Mouse (Mus musculus) limb, embryonic 14.5 days (tissue): ENCODE results near the gene Oosp3. TPM values are rescaled to one million over a fixed set of nuclear protein-coding genes. Genes with fewer than 3 reads are reported as not detected.

Experiments used
- ATAC-seq: fragments of 200-750 bp; cut with Nextera tagmentation; 2 replicates; pipeline ENCODE4 v1.8.0; 2017; ENCODE audit warnings: low read depth, moderate number of reproducible peaks, moderate TSS enrichment; ENCODE audit not compliant: low FRiP score
- DNase-seq: peaks from one replicate; pipeline ENCODE4 v3.0.0-alpha.2; 2015; ENCODE audit warnings: low spot score
- H3K27ac ChIP-seq: fragments of 300-500 bp; sonication (generic); replicated peaks from 2 replicates; pipeline ENCODE4 v1.5.1; 2014; ENCODE audit warnings: low read depth, mild to moderate bottlenecking, low read length, moderate library complexity, mixed read lengths
- H3K27me3 ChIP-seq: fragments of 300-500 bp; sonication (generic); 2 replicates; pipeline ENCODE4 v1.6.1; 2014; ENCODE audit warnings: low read length, mixed read lengths; ENCODE audit not compliant: control insufficient read depth, insufficient read depth
- H3K36me3 ChIP-seq: fragments of 300-500 bp; sonication (generic); 2 replicates; pipeline ENCODE4 v1.6.1; 2014; ENCODE audit warnings: mild to moderate bottlenecking, low read length, moderate library complexity, mixed read lengths; ENCODE audit not compliant: control insufficient read depth, insufficient read depth
- H3K4me1 ChIP-seq: fragments of 300-500 bp; sonication (generic); 2 replicates; pipeline ENCODE4 v1.6.1; 2014; ENCODE audit warnings: antibody characterized with exemption, low read length, mixed read lengths; ENCODE audit not compliant: control insufficient read depth, insufficient read depth
- H3K4me2 ChIP-seq: fragments of 300-500 bp; sonication (generic); replicated peaks from 2 replicates; pipeline ENCODE4 v1.6.1; 2014; ENCODE audit warnings: low read depth, mild to moderate bottlenecking, low read length, moderate library complexity; ENCODE audit not compliant: severe bottlenecking
- H3K4me3 ChIP-seq: fragments of 300-500 bp; sonication (generic); replicated peaks from 2 replicates; pipeline ENCODE4 v1.5.1; 2014; ENCODE audit warnings: low read length
- H3K9ac ChIP-seq: fragments of 300-500 bp; sonication (generic); 2 replicates; pipeline ENCODE4 v1.6.1; 2014; ENCODE audit warnings: mild to moderate bottlenecking, low read depth, low read length, moderate library complexity; ENCODE audit not compliant: severe bottlenecking
- H3K9me3 ChIP-seq: fragments of 300-500 bp; sonication (generic); 2 replicates; pipeline ENCODE4 v1.6.1; 2016; ENCODE audit warnings: low read length; ENCODE audit not compliant: control insufficient read depth
- POLR2A ChIP-seq: fragments of 200-500 bp; IDR thresholded peaks from 2 replicates; pipeline ENCODE4 v1.8.0; 2012; ENCODE audit warnings: inconsistent platforms, mild to moderate bottlenecking, moderate library complexity, borderline replicate concordance; ENCODE audit not compliant: insufficient read depth, insufficient read length; ENCODE audit errors: extremely low read depth
- WGBS: fragments of 180-500 bp; shearing (Covaris S2); extraction: QIAGEN DNeasy Blood & Tissue Kit; methylation state at CpG from one replicate; pipeline ENCODE4 v1.1.7; 2014; 5-methylcytosine and 5-hydroxymethylcytosine counted together
- polyA plus RNA-seq, 2 experiments: library from polyadenylated mRNA; depleted of rRNA in 1 of 2; stranded (reverse) in 1 of 2; unstranded in 1 of 2; fragments of >200 nt; fragmentation: Nextera tagmentation in 1 of 2; extraction: Ambion mirVana in 1 of 2; gene quantifications; 2 replicates each; pipeline versions ENCODE4 v1.2.1 to v1.2.3; 2012 to 2014

Gene Oosp3
- polyA plus RNA-seq, 2 experiments: not detected

DNA sequence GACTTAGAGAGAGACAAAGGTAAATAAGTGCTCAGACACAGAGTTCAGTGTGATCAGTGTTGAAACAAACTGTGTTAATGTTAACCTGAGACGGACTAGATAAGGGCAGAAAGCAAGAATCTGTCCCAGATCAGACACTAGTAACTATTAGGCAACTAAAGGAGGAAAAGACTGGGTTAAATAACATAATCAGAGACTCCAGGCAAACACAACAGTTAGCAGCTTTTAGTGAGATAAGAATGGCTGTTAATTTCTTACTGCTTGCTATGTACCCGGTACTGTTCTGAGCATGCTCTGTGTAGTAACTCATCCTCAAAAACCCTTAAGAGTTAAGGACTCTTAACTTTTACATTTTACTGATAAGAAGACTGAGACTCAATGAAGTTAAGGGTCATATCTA is 29.1 kb downstream of the Oosp3 start:
- ATAC-seq (no peak), DNase-seq (no peak)
- Histone ChIP-seq H3K4me1 (no peaks in the 10 kb centered on the region), H3K27ac (no peak overlapping the region), H3K9me3 (no peaks in the 10 kb centered on the region), H3K27me3 (no peaks in the 10 kb centered on the region), H3K4me2 (no peak overlapping the region), H3K4me3 (no peak overlapping the region), H3K36me3 (no peaks in the 10 kb centered on the region), H3K9ac (no peak overlapping the region)
- no peak for TF ChIP-seq POLR2A
- 83% methylated on average over 2 of the region's 2 CpGs for WGBS

DNA sequence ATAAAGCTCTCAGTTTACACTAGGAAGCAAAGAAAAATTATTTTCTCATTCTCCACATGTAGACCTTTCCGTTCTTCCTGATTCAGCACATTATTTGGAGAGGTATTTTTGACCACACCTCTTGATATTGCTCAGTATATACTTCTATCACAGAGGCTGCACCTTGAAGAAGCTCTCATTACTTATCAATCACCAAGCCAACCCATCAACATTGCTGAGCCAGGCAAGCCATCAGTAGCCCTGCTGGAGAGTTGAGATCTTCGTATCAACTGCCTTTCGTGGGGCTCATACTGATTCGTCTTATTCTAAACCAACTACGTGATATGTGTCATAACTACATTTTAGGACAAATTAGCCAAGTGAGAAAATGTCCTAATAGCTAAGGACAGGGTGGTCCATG is 30.4 kb downstream of the Oosp3 start:
- Histone ChIP-seq H3K9me3 (no peaks in the 10 kb centered on the region), H3K9ac (no peak overlapping the region), H3K4me1 (no peaks in the 10 kb centered on the region), H3K36me3 (no peaks in the 10 kb centered on the region), H3K4me3 (no peak overlapping the region), H3K27ac (no peak overlapping the region), H3K4me2 (no peak overlapping the region), H3K27me3 (no peaks in the 10 kb centered on the region)
- no peak for TF ChIP-seq POLR2A
- ATAC-seq: no peak
- DNase-seq: no peak
- 89% methylated on average over 5 of the region's 5 CpGs for WGBS

DNA sequence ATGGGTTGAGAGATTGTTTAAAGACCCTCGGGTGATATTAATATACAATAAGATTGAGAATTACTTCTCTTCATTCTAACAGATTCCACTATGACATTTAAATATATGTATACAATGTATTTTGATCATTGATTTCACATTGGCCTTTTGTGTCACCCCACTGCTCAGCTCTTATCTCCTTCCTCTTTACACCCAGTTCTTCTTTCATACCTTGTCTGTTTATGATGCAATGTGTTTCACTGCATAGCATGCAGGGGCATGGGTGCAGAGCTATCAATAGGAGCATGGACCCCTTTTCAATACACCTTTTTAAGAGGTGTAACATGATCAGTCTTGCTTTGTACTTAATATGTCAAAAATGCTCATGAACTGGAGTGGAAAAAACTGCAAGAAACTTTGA is 33.4 kb downstream of the Oosp3 start:
- H3K36me3 ChIP-seq: no peaks in the 10 kb centered on the region
- H3K4me3 ChIP-seq: no peak overlapping the region
- no peak overlapping the region for H3K4me2 ChIP-seq
- no peaks in the 10 kb centered on the region for H3K9me3 ChIP-seq
- DNase-seq: no peak
- H3K9ac ChIP-seq: no peak overlapping the region
- H3K4me1 ChIP-seq: no peaks in the 10 kb centered on the region
- H3K27me3 ChIP-seq: no peaks in the 10 kb centered on the region
- TF ChIP-seq POLR2A: no peak
- H3K27ac ChIP-seq: no peak overlapping the region
- ATAC-seq: no peak
- 71% methylated on average over 1 of the region's 1 CpGs for WGBS

DNA sequence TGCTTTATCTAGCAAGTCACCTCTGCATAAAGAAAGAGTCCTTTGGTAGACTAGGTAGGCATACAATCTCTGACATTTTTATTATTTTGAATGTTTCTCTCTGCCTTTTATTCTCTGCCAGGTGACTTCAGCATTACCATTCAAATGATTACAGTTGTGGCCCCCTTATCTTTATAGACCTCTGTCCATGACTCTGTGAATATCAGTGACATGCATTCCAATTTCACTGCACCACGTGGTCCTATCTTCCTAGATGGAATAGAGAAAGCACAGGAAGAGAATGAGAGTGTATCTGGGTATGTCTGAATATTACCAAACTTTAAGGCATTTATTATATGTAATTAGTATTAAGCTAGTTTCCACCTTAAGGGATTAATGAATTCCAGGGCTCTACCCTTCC is 39.6 kb downstream of the Oosp3 start:
- Histone ChIP-seq H3K27ac (no peak overlapping the region), H3K9ac (no peak overlapping the region), H3K4me3 (no peak overlapping the region), H3K9me3 (no peaks in the 10 kb centered on the region), H3K36me3 (no peaks in the 10 kb centered on the region), H3K27me3 (no peaks in the 10 kb centered on the region), H3K4me1 (no peaks in the 10 kb centered on the region), H3K4me2 (no peak overlapping the region)
- WGBS: 46% methylated on average over 1 of the region's 1 CpGs
- DNase-seq (no peak), ATAC-seq (no peak)
- TF ChIP-seq POLR2A: no peak

DNA sequence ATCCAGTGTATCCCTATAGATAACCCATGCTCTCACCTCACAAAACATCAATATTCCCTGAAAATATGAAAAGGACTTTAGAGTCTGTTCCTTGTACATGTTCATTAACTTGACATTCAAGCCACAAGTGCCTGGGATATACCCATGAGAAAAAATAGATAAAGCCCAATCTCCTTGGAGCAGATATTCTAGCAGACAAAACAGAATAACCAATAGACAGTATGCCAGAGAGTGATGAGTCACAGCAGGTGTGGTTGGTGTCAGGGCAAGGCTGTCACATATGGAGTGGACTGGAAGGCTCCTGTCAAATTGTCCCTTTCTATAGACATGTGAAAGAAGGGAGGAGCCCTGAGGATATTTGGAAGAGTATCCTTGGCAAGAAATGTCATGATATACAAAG is 48.8 kb downstream of the Oosp3 start:
- no peaks in the 10 kb centered on the region for H3K9me3 ChIP-seq
- H3K27ac ChIP-seq: no peak overlapping the region
- H3K9ac ChIP-seq: no peak overlapping the region
- no peak overlapping the region for H3K4me3 ChIP-seq
- no peaks in the 10 kb centered on the region for H3K27me3 ChIP-seq
- H3K4me2 ChIP-seq: no peak overlapping the region
- ATAC-seq (no peak), DNase-seq (no peak)
- no peak for TF ChIP-seq POLR2A
- no peaks in the 10 kb centered on the region for H3K36me3 ChIP-seq
- H3K4me1 ChIP-seq: no peaks in the 10 kb centered on the region

DNA sequence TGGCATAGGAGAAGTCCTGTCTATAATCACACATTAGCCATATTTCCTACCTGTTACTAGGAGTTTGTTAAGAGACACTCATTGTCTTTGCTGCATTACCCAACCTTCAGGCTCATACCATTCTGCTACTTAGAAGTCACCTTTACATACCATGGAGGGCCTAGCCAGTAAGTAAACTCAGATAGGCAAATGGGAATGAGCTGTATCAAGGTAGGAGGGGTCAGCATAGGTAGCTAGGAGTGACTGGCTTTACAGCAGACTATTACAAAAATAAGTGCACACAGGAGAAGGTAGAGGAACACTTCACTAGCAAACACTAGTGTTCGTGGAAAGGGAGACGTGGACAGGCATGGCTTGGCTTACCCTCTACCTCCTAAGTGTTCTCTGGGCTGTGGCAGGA is 50.4 kb downstream of the Oosp3 start, which contains the start of gene Gif:
TSS of gene Gif (plus strand) at position 257 of the 400 bp plus-strand sequence.
- H3K4me1 ChIP-seq: no peaks in the 10 kb centered on the region
- no peaks in the 10 kb centered on the region for H3K27me3 ChIP-seq
- H3K4me3 ChIP-seq: no peak within 1 kb of the TSS
- H3K9ac ChIP-seq: no peak within 1 kb of the TSS
- no peaks in the 10 kb centered on the region for H3K36me3 ChIP-seq
- no peak for TF ChIP-seq POLR2A
- ATAC-seq: no peak
- 74% methylated on average over 2 of the region's 2 CpGs for WGBS
- no peak within 1 kb of the TSS for H3K27ac ChIP-seq
- no peaks in the 10 kb centered on the region for H3K9me3 ChIP-seq
- no peak for DNase-seq
- no peak within 1 kb of the TSS for H3K4me2 ChIP-seq

Other genes with a start within 250 kb of the Oosp3 start
- 4.2 and 7.2 TPM in 2 replicates for gene Ms4a6c, start 227.7 kb upstream of the Oosp3 start, polyA plus RNA-seq (2012; rRNA removed)
- 6.8 and 9.4 TPM in 2 replicates for gene Ms4a6c, start 227.7 kb upstream of the Oosp3 start, polyA plus RNA-seq (2014; fragmentation: Nextera tagmentation; extraction: Ambion mirVana)
- 0.11 and 0.33 TPM in 2 replicates for gene Gm8369, start 211.1 kb upstream of the Oosp3 start, polyA plus RNA-seq (2012; rRNA removed)
- gene Gm8369, start 211.1 kb upstream of the Oosp3 start, polyA plus RNA-seq (2014; fragmentation: Nextera tagmentation; extraction: Ambion mirVana): not detected in 2 replicates
- 6.0 and 6.9 TPM in 2 replicates for gene Ms4a6b, start 180.5 kb upstream of the Oosp3 start, polyA plus RNA-seq (2012; rRNA removed)
- gene Ms4a6b, start 180.5 kb upstream of the Oosp3 start, polyA plus RNA-seq (2014; fragmentation: Nextera tagmentation; extraction: Ambion mirVana): 9.4 and 10.0 TPM in 2 replicates
- 0.83 and 0.97 TPM in 2 replicates for gene Ms4a4d, start 160.3 kb upstream of the Oosp3 start, polyA plus RNA-seq (2012; rRNA removed)
- gene Ms4a4d, start 160.3 kb upstream of the Oosp3 start, polyA plus RNA-seq (2014; fragmentation: Nextera tagmentation; extraction: Ambion mirVana): 2.1 and 2.2 TPM in 2 replicates
- gene Ms4a6d, start 92.2 kb upstream of the Oosp3 start, polyA plus RNA-seq (2012; rRNA removed): 5.3 and 5.4 TPM in 2 replicates
- gene Ms4a6d, start 92.2 kb upstream of the Oosp3 start, polyA plus RNA-seq (2014; fragmentation: Nextera tagmentation; extraction: Ambion mirVana): 7.4 TPM in 2 replicates
- 0.99 and 1.5 TPM in 2 replicates for gene Ms4a2, start 73.3 kb upstream of the Oosp3 start, polyA plus RNA-seq (2012; rRNA removed)
- 1.8 and 1.9 TPM in 2 replicates for gene Ms4a2, start 73.3 kb upstream of the Oosp3 start, polyA plus RNA-seq (2014; fragmentation: Nextera tagmentation; extraction: Ambion mirVana)
- 0.13 TPM in 1 of 2 replicates, not detected in the other for gene Ms4a3, start 56.2 kb upstream of the Oosp3 start, polyA plus RNA-seq (2012; rRNA removed)
- 0.39 TPM in 1 of 2 replicates, not detected in the other for gene Ms4a3, start 56.2 kb upstream of the Oosp3 start, polyA plus RNA-seq (2014; fragmentation: Nextera tagmentation; extraction: Ambion mirVana)
- gene Oosp2, start 36.5 kb upstream of the Oosp3 start, polyA plus RNA-seq (2012; rRNA removed): not detected in 2 replicates
- gene Oosp2, start 36.5 kb upstream of the Oosp3 start, polyA plus RNA-seq (2014; fragmentation: Nextera tagmentation; extraction: Ambion mirVana): not detected in 2 replicates
- gene Oosp1, start 5.9 kb upstream of the Oosp3 start, polyA plus RNA-seq (2012; rRNA removed): not detected in 2 replicates
- not detected in 2 replicates for gene Oosp1, start 5.9 kb upstream of the Oosp3 start, polyA plus RNA-seq (2014; fragmentation: Nextera tagmentation; extraction: Ambion mirVana)
- gene Gif, start 50.5 kb downstream of the Oosp3 start, polyA plus RNA-seq (2012; rRNA removed): not detected in 2 replicates
- not detected in 2 replicates for gene Gif, start 50.5 kb downstream of the Oosp3 start, polyA plus RNA-seq (2014; fragmentation: Nextera tagmentation; extraction: Ambion mirVana)
- 19.0 and 30.3 TPM in 2 replicates for gene Mrpl16, start 73.3 kb downstream of the Oosp3 start, polyA plus RNA-seq (2012; rRNA removed)
- gene Mrpl16, start 73.3 kb downstream of the Oosp3 start, polyA plus RNA-seq (2014; fragmentation: Nextera tagmentation; extraction: Ambion mirVana): 49.4 and 50.7 TPM in 2 replicates
- 3.9 and 5.2 TPM in 2 replicates for gene Stx3, start 122.3 kb downstream of the Oosp3 start, polyA plus RNA-seq (2012; rRNA removed)
- gene Stx3, start 122.3 kb downstream of the Oosp3 start, polyA plus RNA-seq (2014; fragmentation: Nextera tagmentation; extraction: Ambion mirVana): 6.7 and 7.9 TPM in 2 replicates
- gene Olfr1417, start 142.2 kb downstream of the Oosp3 start, polyA plus RNA-seq (2012; rRNA removed): not detected in 2 replicates
- gene Olfr1417, start 142.2 kb downstream of the Oosp3 start, polyA plus RNA-seq (2014; fragmentation: Nextera tagmentation; extraction: Ambion mirVana): not detected in 2 replicates
- not detected in 2 replicates for gene Olfr1418, start 164.0 kb downstream of the Oosp3 start, polyA plus RNA-seq (2012; rRNA removed)
- not detected in 2 replicates for gene Olfr1418, start 164.0 kb downstream of the Oosp3 start, polyA plus RNA-seq (2014; fragmentation: Nextera tagmentation; extraction: Ambion mirVana)
- 0.06 TPM in 1 of 2 replicates, not detected in the other for gene Olfr1419, start 178.1 kb downstream of the Oosp3 start, polyA plus RNA-seq (2012; rRNA removed)
- gene Olfr1419, start 178.1 kb downstream of the Oosp3 start, polyA plus RNA-seq (2014; fragmentation: Nextera tagmentation; extraction: Ambion mirVana): not detected in 2 replicates
- gene Olfr1420, start 189.5 kb downstream of the Oosp3 start, polyA plus RNA-seq (2012; rRNA removed): not detected in 2 replicates
- gene Olfr1420, start 189.5 kb downstream of the Oosp3 start, polyA plus RNA-seq (2014; fragmentation: Nextera tagmentation; extraction: Ambion mirVana): not detected in 2 replicates
- gene Patl1, start 215.3 kb downstream of the Oosp3 start, polyA plus RNA-seq (2012; rRNA removed): 38.5 and 45.1 TPM in 2 replicates
- gene Patl1, start 215.3 kb downstream of the Oosp3 start, polyA plus RNA-seq (2014; fragmentation: Nextera tagmentation; extraction: Ambion mirVana): 18.9 and 19.6 TPM in 2 replicates